Mouse (Mus musculus) embryo, embryonic 11.5 days (tissue): ENCODE measurements at regions not wholly inside any gene's neighbourhood (a gene's known extent, or its start where the extent isn't known, plus 50 kb on each side); places are given as distances from the start of the nearest gene placed in this dataset.

Experiments
- DNase-seq: peaks from one replicate; pipeline ENCODE4 v3.0.0-alpha.2; 2012; ENCODE audit warnings: low read depth, low spot score

DNA sequence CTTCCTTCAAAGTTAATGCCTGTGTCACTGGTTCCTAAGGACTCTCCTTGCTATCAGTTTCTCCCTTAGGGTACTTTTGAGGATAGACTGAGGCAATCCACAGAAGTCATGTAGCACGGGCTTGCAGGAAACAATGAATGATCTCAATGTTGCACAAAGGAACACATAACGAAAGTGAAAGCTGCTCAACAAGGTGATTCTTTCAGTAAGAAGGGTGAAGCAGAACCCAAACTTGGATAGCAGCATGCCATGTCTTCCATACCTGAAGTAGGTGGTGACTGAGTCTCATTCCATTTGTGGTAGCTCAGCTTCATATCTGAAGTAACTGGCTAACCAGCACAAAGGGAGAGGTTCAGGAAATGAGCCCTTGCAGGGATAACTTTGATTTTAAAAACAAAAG, 325.7 kb downstream of the H2al1j start:
- DNase-seq = no peak

GRCm38 (mm10) chrX:11654976-11655375, 327.4 kb downstream of the H2al1j start:
- DNase-seq = no peak

DNA sequence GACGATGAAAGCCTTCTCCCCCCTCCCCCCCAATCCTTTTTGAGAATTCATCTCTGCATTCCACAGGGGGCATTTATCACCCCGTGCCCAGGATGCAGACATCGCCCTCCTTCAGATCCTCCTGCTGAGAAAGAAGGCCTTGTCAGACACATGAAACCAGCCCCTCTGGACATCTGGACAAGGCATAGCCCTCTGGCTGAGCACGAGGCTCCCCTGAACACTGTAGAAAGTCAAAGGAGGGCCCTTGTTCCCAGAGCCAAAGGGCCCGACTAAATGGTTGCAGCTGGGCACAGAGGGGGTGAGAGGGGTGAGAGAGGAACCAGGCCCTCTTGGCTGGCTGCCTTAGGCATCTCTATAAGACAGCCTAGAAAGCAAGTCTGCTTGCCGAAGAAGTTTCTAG, 327.8 kb downstream of the H2al1j start:
- no peak for DNase-seq

- no peak for DNase-seq
Observed at GRCm38 (mm10) chrX:11657606-11658254, 330.1 kb downstream of the H2al1j start.

GRCm38 (mm10) chrX:11663187-11663829, 335.7 kb downstream of the H2al1j start:
- no peak for DNase-seq

GRCm38 (mm10) chrX:11664330-11665061, 336.9 kb downstream of the H2al1j start:
- DNase-seq = no peak

- no peak for DNase-seq
Observed at GRCm38 (mm10) chrX:11665077-11665974, 337.7 kb downstream of the H2al1j start.

DNA sequence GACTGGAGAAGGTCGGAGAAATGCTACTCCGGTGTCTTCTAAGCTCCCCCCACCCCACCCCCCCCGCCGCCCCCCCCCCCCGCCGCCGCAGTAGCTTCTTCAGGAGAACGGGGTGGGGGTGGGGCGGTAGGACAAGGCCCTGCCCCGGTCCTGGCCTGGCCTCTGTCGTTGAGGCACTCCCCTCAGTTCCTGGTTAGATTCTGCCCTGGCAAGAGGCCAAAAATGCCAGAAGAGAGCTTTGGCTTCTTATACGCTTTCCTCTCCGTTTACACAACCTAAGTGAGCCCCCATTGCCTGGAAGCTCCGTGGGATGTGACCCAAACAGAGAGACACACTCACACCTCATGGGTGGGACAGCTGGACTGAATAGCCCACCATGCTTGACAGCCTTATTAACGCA, 338.9 kb downstream of the H2al1j start:
- DNase-seq = no peak

DNA sequence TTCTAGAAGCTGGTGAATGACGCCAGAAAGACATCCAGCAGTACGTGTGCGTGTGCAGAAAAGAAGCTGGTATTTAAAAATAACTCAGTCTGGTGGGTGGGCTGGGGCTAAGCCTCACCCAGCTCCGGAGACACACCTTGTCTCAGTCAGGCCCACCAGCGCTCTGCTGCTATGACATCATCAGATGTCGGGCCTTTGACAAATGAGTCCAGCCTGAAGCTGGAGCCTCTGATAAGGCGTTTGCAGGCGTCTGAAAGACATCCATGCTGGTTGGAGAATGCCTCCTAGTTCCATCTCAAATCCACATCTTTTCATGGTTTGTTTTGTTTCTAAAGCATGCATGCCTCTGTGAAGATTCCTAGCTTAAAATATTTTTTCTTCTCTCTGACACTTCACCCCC, 344.2 kb downstream of the H2al1j start:
- no peak for DNase-seq

GRCm38 (mm10) chrX:11678086-11678485, 350.5 kb downstream of the H2al1j start:
- no peak for DNase-seq

DNA sequence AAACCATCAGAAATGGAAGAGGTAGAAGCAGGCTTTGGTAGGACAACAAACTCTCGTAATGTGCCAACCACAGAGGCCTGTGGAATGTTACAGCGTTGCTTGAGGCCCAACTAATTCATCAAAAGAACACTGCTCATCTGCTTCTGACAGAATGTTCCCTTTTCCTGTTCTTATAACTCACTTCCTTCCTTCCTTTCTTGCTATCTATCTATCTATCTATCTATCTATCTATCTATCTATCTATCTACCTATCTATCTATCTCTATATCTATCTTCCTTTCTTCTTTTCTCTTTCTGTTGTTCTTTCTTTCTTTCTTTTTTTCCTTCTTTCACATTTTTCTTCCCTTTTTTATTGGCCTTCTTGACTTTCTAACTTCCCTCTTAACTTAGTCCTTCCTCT, 353.7 kb downstream of the H2al1j start:
- no peak for DNase-seq

DNA sequence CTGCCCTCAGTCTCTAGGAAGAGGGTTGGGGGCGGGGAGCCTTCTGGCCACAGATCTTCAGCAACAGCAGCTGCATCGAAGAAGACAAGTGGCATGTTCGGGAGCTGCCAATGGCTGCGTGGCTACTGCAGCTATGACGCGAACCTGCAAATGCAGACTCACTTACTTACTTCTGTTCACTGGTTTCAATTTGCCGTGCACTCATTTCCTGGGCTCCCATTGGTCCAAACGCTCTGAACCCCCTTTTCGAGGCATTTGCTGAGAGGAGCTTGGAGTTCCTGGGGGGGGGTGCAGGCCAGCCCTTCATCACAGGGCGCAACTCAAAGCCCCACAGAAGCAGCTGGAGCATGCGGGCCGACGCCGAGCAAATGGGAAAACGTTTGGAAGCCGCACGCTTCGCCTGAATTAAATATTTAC, 362.4 kb downstream of the H2al1j start:
- no peak for DNase-seq

- DNase-seq = no peak
Observed at GRCm38 (mm10) chrX:11690446-11690845, 362.8 kb downstream of the H2al1j start.

DNA sequence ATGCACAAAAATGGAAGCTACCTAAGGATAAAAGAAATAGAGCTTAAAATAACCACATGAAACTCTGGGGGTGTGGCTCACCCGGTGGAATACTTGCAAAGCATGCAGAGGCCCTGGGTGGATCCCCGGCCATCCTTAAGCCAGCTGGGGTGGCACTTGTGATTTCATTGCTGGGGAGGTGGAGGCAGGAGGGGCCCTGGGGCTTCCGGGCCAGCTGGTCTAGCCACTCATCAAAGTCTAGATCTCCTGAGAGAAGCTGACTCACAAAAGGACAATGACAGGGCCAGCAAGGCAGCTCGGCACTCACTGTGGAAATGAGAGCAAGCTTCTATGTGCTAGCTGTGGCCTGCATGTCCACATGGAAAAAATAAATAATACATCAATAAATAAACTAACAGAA, 363.4 kb downstream of the H2al1j start:
- no peak for DNase-seq

DNA sequence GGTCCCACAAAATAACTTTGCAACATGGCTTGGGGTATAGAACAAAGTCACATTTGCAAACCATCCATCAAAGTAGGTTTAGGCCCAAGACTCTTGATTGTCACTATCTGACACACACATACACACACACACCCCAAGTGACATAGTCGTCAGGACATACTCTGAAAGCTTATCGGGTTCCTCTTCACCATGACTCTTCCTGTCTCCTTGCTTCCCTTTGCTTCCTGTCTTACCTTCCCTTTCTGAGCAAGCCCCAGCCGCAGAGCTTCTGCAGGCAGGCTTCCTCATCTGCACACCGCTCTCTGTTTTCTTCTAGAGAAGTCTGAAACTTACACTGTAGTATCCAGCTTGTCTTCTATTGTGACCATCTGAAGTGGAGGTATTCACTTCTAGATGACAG, 368.9 kb downstream of the H2al1j start:
- no peak for DNase-seq

DNA sequence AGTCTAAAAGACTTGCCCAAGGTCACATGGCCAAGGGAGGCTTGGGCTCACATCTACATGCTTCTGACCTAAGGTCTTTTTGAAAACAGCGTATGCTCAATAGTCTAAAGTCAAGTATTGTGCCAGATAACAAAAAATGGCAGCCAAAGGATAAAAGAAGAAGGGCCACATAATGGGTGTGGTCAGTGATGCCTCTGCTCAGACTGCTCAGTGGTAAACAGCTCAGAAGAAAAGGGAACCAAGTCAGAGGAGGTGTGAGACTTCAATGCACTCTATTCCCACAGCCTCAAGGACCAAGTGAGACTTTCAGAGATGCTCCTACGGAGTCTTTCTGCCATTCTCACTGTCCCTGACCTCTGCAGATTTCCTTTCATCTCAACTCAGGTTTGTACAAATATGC, 373.5 kb downstream of the H2al1j start:
- DNase-seq = no peak

GRCm38 (mm10) chrX:11705851-11706557, 378.4 kb downstream of the H2al1j start:
- no peak for DNase-seq

DNA sequence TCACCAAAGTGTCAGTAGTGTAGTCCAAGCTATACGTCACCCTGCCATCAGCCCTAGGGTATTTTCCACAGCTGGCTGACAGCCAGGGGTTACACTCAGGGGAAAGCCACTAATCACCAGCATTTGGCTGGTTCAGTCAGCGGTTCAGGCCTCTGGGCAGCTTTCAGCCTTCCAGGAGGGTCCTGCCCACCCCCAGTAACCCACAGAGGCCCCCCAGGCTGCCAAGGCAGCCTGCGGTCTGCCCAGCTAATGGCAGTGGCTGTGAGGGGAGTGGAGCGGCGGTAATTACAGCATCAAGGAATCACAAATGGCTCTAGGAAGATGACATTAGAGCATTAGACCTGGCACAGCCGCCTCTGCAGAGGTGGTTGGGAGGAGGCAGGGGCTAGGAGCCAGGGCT, 379.7 kb downstream of the H2al1j start:
- DNase-seq = no peak

DNA sequence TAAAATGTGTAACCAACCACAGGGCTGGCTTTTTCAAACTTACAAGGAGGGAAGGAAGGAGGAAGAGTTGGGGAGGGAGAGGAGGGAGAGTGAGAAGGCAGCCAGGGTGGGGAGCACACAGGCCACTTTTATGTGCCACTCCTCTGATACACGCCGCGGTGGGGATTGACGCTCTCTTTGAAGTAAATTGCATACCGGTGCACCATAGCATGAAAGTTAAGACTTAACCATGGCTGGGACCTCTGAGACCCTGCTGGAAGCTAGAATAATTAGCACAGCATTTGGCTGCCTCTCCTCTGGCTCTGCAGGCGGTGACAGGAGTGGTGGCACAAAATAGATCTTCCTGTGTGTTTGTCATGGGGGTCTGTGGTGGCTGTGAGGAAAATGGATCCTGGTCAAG, 380.7 kb downstream of the H2al1j start:
- no peak for DNase-seq

GRCm38 (mm10) chrX:11709326-11709725, 381.7 kb downstream of the H2al1j start:
- no peak for DNase-seq

GRCm38 (mm10) chrX:11713423-11713822, 385.8 kb downstream of the H2al1j start:
- DNase-seq = no peak
